Mouse (Mus musculus) frontal cortex, postnatal 36 days (tissue): ENCODE data around the gene Fgd5.
"Not testable (repeated sequence)": the region's sequence is repeated elsewhere in the genome, so short reads cannot be mapped to it uniquely, and the experiment has no call there.

Source experiments
- DNase-seq, 2 experiments: peaks; one replicate each; pipeline ENCODE4 v3.0.0; 2022; ENCODE audit warnings: low spot score in 2 of 2

Fgd5 gene

DNA sequence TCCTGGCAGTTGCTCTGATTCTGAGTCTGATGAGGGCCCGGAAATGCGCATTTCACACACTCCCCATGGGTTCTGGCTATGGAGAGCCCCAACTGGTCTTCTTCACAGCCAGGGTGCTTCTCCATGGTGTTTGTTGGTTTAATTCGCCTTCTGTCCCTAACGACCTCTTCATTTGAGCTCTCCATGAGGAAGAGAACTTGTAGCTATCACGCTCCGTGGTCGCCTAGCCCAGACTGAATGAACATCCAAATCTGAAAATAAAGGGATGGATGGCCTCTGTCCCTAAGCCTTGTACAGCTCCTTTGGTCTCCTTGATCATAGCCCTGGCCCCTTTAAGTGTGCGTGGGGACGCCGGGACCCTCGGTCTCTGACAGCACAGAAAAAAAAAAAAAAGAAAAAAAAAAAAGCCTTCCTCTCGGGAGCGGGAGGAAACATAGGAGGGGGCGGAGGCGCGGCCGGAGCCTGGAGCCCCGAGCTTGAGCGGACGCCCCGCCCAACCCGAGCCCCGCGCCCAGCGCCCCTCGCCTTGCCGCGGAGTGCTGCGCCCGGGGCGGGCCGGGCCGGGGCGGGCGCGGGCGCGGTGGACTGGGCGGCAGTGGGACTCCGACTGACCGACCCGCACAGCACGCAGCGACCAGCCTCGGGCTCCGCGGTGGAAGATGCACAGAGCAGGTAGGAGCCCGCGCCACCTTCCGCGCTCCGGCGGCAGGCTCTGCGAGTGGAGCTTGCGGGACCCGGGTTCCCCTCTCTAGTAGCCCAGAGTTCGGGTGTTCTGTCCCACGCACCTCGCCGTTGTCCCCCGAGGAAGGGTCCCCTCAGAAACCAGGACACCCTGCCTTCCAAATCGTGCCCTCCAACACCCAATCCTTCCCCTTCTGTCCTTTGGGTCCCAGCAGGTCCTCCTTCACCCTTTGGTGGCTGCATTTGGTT lies at the start of gene Fgd5:
Gene Fgd5, plus strand, starts transcription at position 508 of the 930 bp plus-strand sequence.
- no peak for DNase-seq

GRCm38 (mm10) chr6:91931231-91931630 lies 47.4 kb upstream of the Fgd5 start:
- DNase-seq, result no peak

DNA sequence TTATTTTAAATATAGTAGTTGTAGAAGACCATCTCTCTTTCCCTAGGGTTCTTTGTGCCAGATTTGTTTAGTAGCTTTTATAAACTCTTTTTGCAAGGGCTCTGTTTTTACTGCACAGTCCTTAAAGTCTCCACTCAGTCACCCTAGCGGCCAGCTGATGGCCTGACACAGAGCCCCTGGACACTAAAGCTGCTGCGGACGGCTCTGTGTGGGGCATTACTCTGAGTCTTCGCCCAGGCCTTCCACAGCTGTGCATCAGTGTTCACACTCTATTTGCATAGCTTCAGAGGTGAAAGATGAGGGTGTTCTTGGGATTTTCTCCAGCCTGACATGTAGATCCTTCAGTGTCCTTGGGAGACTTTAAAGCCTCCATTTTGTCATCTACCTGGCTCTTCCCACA lies 40.2 kb upstream of the Fgd5 start:
- no peak for DNase-seq

DNA sequence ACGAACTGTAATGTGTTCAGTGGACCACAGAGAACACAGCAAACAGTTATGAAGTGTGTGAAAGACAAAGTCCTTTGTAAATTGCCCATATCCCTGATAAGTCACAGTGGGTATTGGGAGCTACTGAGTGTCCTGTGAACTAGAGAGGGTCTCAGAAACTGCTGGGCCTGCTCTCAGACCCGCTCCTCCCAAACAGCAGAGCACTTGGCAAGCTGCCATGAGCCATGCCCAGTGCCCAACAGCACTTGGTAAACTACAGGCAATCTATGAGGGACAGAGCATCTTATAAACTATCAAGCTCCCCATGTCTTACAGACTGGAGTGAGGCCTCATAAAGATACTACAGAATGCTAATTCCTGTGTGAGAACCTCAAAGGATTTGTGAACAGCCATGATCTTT lies 30.3 kb upstream of the Fgd5 start:
- DNase-seq, result no peak

DNA sequence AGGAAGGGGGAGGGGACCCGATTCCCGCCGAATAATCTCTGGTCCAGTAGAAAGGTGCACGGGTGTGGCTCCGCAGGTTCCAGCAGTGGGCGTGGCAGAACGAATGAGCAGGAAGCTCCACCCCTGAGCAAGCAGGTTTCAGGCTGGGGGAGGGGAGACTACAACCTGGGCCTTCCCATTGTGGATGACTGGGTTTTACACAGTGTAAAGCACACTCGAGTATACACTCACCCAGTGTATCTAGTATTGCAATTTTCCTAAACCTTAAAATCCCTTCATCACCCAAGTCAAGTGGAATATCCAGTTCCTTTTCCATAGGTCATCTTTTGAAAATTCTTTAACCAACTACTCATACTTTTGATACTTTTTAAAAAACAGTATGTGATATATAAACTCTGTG lies 20.7 kb upstream of the Fgd5 start:
- not testable (repeated sequence) for DNase-seq

DNA sequence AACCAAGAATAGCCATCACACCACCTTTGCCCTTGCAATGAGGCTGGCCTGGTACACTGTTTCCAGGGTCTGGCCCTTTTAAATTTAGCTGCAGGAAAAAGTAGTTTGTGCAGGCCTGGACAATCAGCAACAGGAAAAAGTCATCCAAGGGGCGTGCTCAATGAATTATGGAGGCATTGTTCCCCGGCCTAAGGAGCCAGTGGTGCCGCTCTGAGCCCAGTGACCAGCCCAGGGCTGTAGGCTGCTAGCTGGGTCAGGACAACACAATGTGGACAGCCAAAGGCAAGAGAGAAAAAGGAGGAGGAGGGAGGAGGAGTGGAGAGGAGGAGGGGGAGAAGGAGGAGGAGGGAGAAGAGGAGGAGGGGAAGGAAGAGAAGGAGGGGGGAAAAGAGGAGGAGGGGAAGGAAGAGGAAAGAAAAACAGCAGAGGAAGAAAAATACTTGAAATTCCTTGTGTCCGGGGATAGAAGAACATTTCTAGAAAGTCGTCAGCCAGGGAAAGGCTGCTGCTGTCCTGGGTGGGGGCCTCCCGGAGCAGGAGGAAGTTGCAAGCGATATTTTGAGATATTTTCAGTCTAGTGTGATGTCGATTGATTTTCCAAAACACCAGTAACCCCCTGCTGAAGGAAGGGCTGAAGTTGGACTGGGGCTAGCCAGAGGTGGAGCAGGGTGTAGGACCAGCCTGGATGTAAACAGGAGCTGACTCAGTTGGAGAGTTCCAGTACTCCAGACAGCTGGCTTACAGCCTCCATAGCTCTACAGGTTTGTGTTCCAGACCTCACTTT lies 18.5 kb upstream of the Fgd5 start:
- no peak for DNase-seq

DNA sequence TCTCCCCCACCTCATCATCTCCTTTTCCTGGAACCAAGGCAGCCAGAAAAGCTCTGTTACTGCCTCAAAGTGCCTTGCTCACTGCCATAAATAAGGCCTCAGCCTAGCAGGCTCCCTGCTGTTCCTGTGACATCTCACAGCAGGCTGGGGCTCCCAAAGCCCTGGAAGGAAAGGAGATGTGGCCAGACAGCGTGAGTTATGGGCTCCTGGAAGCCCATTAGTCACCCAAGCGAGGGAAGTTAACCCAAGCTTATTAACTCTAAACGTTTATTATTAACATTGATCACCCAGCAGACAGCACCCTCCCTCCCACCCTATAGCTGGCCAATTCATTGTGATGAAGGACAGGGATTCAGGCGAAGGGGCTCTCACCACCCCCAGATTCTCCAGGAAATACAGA lies 15.2 kb upstream of the Fgd5 start:
- no peak for DNase-seq

DNA sequence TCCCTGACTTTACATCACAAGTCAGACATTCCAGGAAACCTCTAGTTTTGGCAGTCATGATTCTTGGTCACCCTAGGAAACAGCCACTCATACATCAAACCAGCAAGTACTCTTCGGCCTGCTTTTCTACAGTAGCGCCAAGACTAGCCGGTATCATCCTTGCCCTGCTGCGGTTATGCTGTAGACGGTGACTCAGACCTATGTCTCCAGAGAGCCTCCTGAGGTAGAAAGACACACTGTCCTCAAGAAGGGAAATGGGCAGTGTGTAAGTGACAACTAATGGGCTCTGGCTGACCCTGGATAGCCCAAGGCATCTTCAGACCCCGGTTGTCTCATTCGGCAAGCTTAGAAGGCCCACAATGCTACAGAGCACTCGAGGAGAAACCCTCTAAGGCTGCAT lies 13.6 kb upstream of the Fgd5 start:
- no peak for DNase-seq

GRCm38 (mm10) chr6:91966006-91966405 lies 12.7 kb upstream of the Fgd5 start:
- DNase-seq, result no peak

DNA sequence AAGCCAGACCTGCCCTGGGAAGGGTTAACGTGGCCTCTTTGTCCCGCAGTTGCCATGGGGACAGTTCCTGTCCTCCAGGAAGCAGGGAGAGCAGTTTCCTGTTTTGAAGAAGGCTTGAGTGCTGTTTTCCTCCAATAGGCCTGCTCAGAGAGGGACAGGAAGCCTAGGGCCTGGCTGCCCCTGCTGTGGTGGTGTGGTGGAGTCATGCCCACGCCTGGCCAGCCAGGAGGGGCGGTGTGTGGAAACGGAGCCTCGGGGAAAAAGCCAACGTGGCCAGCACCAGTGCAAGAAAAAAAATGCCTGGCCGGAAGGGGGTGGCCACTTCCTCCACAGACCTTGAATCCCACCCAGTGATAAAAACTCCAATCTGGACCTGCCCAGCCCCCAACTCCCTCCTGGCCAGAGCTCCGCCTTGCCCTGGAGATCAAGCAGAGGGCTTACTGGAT lies 6.5 kb upstream of the Fgd5 start:
- DNase-seq, result no peak

GRCm38 (mm10) chr6:91973972-91974371 lies 4.7 kb upstream of the Fgd5 start:
- DNase-seq, result no peak

DNA sequence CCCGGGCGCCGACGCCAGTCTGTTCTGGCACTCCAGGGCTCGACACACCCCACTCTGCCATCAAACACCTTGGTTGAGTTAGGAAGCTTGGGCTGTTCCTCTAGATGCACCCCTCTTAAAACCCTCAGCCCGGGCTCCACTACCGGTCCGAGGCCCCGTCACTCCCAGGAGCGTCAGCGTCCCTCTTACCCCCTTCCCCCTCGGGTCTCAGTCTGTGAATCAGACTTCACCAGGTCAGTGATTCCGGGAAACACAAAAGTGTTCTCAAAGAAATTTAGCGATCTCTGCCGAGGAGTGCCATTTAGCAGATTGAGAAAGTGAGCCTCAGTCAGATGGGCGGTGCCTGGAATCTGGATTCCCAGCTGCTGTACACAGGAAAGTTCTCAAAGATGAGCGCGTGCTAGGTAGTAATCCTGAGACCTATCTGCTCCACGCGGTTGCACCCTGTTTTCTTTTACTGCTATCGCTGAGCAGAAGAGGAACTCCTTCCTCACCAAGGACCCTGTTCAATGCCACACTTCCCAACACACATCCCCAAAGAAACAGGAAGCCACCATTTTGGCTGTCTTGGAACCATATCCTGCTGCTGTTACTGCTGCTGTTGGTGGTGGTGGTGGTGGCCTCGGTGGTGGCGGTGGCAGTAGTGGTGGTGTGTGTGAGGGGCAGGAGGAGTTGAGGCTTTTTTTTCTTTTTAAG lies 771 bp downstream of the Fgd5 start:
- DNase-seq, result no peak

- no peak for DNase-seq
Measured at GRCm38 (mm10) chr6:91980011-91980410, 1.3 kb downstream of the Fgd5 start.

DNA sequence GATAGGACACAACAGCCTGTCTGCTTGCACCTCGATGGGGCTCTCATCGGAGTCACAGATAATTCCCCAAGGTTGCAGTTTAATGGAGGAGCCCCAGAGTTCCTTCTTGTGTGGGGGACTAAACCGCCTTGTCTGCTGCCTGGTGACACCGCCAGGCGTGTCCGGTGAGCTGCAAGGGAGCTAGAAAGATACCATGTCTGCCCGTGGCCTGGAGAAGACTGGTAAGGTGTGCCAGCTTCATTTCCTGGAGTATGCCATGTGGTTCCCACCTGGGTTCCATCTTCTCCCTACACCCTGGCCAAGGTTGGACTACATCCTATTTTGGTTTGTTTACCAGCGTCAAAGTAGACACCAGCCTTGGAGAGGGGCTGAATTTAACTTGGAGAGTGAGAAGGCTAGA lies 11.4 kb downstream of the Fgd5 start:
- no peak for DNase-seq

GRCm38 (mm10) chr6:91992823-91993222 lies 14.1 kb downstream of the Fgd5 start:
- DNase-seq, result no peak

DNA sequence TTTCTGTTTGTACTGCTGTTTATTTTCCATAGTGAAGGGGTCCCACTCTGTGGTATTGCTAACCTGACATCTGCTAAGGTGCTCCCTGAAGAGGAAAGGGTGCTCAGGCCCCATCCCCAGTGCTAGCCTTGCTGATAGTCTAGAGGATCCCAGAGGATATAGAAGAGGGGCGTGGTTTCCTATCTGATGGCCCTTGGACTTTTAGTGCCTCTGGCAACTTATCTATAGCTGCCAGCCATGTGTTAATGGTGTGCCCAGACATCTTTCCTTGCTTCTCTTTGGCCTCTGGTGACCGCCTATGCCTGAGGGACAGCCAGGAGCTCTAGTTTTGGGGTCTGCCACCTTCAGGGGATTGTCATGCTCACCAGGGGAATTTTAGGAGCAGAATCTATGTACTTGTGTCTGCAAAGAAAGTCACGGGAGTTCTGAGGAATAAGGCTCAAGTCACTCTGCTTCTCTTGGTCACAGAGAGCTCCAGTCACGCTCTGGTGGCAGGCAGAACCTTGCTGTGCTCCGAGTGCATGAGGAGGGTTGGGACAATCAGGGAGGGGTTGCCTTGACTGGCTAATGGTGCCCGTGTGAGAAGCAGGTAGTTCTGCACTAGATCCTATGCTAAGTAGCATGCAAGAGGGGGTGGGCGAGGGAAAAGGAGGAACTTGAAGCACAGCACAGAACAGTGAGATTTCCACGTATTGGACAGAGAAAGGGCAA lies 15.3 kb downstream of the Fgd5 start:
- DNase-seq, result no peak

- DNase-seq, result no peak
Measured at GRCm38 (mm10) chr6:91996072-91996471, 17.4 kb downstream of the Fgd5 start.

- no peak for DNase-seq
Measured at GRCm38 (mm10) chr6:92002558-92003285, 24.0 kb downstream of the Fgd5 start.

DNA sequence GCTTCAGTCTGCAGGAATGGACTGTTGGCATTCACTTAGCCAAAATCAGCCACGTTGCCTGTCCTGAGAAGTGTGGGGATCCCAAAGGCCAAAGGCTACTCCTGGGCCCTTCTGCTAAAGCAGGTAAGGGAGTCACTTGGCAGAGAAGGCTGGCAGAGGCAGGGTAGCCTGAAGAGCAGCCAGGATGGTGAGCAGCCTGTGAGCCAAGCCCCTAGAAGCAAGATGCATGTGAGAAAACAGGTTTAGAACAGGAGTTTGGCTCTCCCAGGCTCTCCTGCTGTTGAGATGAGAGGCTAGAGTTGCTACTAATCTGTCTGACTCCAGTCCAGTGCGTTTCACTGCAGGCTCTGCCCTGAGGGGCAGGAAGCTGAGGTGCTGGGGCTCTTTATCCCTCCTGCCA lies 25.0 kb downstream of the Fgd5 start:
- no peak for DNase-seq

- no peak for DNase-seq
Measured at GRCm38 (mm10) chr6:92004137-92004805, 25.6 kb downstream of the Fgd5 start.
